Mouse (Mus musculus) kidney, adult 18-20 months (tissue): ENCODE measurements around the gene Txnrd1.

Experiments
- DNase-seq: peaks from one replicate; pipeline ENCODE4 v3.0.0; 2021

Gene Txnrd1

GRCm38 (mm10) chr10:82833926-82834325 is at the start of gene Txnrd1:
Gene Txnrd1, plus strand, starts transcription at chr10:82833951.
- DNase-seq, result no peak

- DNase-seq, result no peak
Measured at GRCm38 (mm10) chr10:82789181-82789580, 44.6 kb upstream of the Txnrd1 start.

GRCm38 (mm10) chr10:82790504-82790903 is 43.2 kb upstream of the Txnrd1 start:
- DNase-seq, result no peak

- DNase-seq, result no peak
Measured at GRCm38 (mm10) chr10:82791713-82792112, 42.0 kb upstream of the Txnrd1 start.

- no peak for DNase-seq
Measured at GRCm38 (mm10) chr10:82792311-82792710, 41.4 kb upstream of the Txnrd1 start.

- peak; percentile 72 for DNase-seq
Measured at GRCm38 (mm10) chr10:82795071-82795731, 38.5 kb upstream of the Txnrd1 start.

GRCm38 (mm10) chr10:82795767-82796166 is 38.0 kb upstream of the Txnrd1 start:
- no peak for DNase-seq

- DNase-seq, result no peak
Measured at GRCm38 (mm10) chr10:82796471-82797118, 37.2 kb upstream of the Txnrd1 start.

GRCm38 (mm10) chr10:82797119-82797491 is 36.6 kb upstream of the Txnrd1 start:
- DNase-seq, result no peak

- DNase-seq, result no peak
Measured at GRCm38 (mm10) chr10:82798312-82798933, 35.3 kb upstream of the Txnrd1 start.

- no peak for DNase-seq
Measured at GRCm38 (mm10) chr10:82800094-82800493, 33.7 kb upstream of the Txnrd1 start.

GRCm38 (mm10) chr10:82804396-82804795 is 29.4 kb upstream of the Txnrd1 start:
- no peak for DNase-seq

- DNase-seq, result peak; percentile 71
Measured at GRCm38 (mm10) chr10:82805111-82805510, 28.6 kb upstream of the Txnrd1 start.

- DNase-seq, result peak; percentile 30
Measured at GRCm38 (mm10) chr10:82806414-82806813, 27.3 kb upstream of the Txnrd1 start.

- DNase-seq, result peak; percentile 16
Measured at GRCm38 (mm10) chr10:82807238-82807637, 26.5 kb upstream of the Txnrd1 start.

GRCm38 (mm10) chr10:82808155-82808554 is 25.6 kb upstream of the Txnrd1 start:
- DNase-seq, result no peak

GRCm38 (mm10) chr10:82808891-82809290 is 24.9 kb upstream of the Txnrd1 start:
- DNase-seq, result no peak

GRCm38 (mm10) chr10:82809352-82809751 is 24.4 kb upstream of the Txnrd1 start:
- no peak for DNase-seq

GRCm38 (mm10) chr10:82811855-82812431 is 21.8 kb upstream of the Txnrd1 start:
- peak; percentile 79 for DNase-seq

GRCm38 (mm10) chr10:82814096-82814970 is 19.4 kb upstream of the Txnrd1 start:
- DNase-seq, result peak; percentile 37

GRCm38 (mm10) chr10:82816441-82816840 is 17.3 kb upstream of the Txnrd1 start:
- DNase-seq, result no peak

GRCm38 (mm10) chr10:82817514-82817913 is 16.2 kb upstream of the Txnrd1 start:
- DNase-seq, result no peak

- DNase-seq, result no peak
Measured at GRCm38 (mm10) chr10:82817936-82818335, 15.8 kb upstream of the Txnrd1 start.
